Mouse (Mus musculus): ENCODE results near the gene Ccdc50. TPM values are rescaled to one million over a fixed set of nuclear protein-coding genes. Genes with fewer than 3 reads are reported as not detected.
A peak's percentile ranks its signal among the peaks of the same experiment; 100 is the strongest.

Ccdc50 gene
- polyA plus RNA-seq, 1 experiment = 17.0 TPM

DNA sequence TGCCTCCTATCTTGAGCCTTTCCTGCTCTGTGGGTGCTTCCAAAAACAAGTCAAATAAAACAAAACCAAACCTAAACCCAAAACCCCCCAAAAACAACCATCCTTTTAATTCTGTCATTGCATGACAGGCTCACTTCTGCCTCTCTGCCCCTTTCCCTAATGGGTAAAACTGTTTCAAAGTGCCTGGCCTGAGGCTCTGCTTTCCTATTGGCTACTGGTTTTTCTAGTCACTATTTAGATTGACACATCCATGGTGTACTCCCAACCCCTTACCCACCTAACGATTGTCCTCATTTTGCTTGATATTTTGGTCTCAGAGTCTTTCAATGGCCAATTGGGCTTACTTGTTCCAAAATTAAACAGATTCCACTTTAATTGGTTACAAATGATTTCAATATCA lies 3.0 kb upstream of the Ccdc50 start:
- 84% methylated on average over 1 of the region's 1 CpGs for WGBS
- H3K27ac ChIP-seq (ENCODE audit: insufficient read depth, low read depth, low read length) = no peak overlapping the region
- no peak overlapping the region for H3K4me3 ChIP-seq (ENCODE audit: insufficient read depth, low read depth, low read length)
- DNase-seq = no peak
- no peaks in the 10 kb centered on the region for H3K27me3 ChIP-seq (replicated peaks; ENCODE audit: control insufficient read depth, insufficient read depth, low read length)
- peaks cover 11% of the 10 kb centered on the region; the same call in 1 of the 2 replicates for H3K4me1 ChIP-seq (ENCODE audit: control insufficient read depth, insufficient read depth, low read length)
- H3K36me3 ChIP-seq (ENCODE audit: control insufficient read depth, insufficient read depth, low read length) = no peaks in the 10 kb centered on the region
- no peak for TF ChIP-seq CTCF (conservative IDR thresholded peaks at IDR 0.05; ENCODE audit: insufficient read depth, insufficient read length, low read depth, low read length)
- TF ChIP-seq POLR2A (IDR thresholded peaks at IDR 0.05; ENCODE audit: low read depth, low read length) = no peak

DNA sequence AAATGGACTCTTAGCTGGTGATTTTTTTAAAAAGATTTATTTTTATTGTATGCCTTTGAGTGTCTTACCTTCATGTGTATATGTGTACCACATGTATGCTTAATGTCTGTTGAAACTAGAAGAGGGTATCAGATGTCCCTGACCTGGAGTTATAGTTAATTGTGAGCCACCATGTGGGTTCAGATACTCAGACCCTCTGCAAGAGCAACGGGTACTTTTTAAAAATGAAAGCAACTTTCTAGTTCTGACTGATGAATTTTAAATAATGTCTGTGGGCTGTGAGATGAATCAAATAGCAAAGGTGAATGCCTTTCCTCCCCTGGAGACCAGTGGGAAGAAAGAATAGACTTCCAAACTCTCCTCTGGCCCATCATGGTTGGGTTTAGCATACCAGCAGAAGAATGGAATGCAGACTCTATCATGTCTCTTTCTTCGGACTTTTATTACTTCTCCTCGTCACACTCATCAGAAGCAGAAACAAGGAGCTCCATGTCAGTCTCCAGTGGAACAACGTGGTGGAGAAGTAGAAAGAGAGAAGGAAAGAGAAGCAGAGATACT lies 1.7 kb upstream of the Ccdc50 start:
- no peak for DNase-seq
- H3K27ac ChIP-seq (ENCODE audit: insufficient read depth, low read depth, low read length) = peak overlapping the region; percentile 55; the same call in 1 of the 2 replicates
- no peak for TF ChIP-seq POLR2A (IDR thresholded peaks at IDR 0.05; ENCODE audit: low read depth, low read length)
- TF ChIP-seq CTCF (conservative IDR thresholded peaks at IDR 0.05; ENCODE audit: insufficient read depth, insufficient read length, low read depth, low read length) = no peak
- H3K27me3 ChIP-seq (replicated peaks; ENCODE audit: control insufficient read depth, insufficient read depth, low read length) = no peaks in the 10 kb centered on the region
- no peaks in the 10 kb centered on the region for H3K36me3 ChIP-seq (ENCODE audit: control insufficient read depth, insufficient read depth, low read length)
- WGBS = 49% methylated on average over 4 of the region's 4 CpGs
- H3K4me3 ChIP-seq (ENCODE audit: insufficient read depth, low read depth, low read length) = no peak overlapping the region
- H3K4me1 ChIP-seq (ENCODE audit: control insufficient read depth, insufficient read depth, low read length) = peaks cover 14% of the 10 kb centered on the region; the same call in 1 of the 2 replicates

DNA sequence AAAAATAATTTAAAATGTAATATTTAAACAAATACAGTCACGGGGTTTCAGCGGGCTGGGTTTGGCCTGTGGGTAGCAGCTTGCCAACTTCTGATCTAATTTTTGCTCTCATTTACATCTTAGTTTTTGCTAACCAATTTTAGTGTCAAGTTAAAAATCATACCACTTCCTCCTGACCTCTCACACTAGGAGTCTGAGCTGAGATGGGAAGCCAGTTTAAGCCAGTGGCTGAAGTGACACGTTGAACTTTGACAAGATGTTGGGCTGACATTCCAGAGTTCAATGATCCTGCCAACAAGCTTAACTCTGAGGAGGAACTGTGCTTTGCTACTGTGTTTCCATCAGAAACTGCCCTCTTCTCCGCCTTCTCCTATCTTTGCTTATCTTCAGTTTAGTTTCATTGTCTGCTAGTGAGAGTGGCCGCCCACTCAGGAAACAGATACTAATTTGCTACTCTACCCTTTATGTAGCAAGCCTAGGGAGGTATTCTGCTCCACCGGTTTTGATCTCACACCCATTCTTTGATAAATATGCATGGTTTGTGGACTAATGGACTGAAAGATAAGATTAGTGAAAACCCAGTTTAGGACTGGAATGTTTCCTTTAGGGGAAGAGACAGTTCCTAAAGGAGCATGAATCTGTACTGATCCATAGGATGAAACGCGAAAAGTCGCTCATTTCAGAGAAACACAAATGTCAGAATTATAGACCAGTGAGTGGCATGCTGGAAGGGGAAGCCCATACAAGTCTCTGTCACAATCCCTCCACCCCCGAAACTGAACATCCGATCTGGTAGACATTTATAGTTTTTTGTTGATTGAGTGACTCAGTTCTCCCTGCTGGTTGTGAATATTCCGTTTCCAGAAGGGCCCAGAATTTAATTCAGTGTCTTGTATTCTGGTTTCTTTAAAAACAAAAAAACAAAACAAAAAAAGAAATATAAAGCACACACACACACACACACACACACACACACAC lies 746 bp upstream of the Ccdc50 start:
- H3K27me3 ChIP-seq (replicated peaks; ENCODE audit: control insufficient read depth, insufficient read depth, low read length) = no peaks in the 10 kb centered on the region
- H3K4me3 ChIP-seq (ENCODE audit: insufficient read depth, low read depth, low read length) = no peak overlapping the region; the same call in 1 of the 2 replicates
- H3K27ac ChIP-seq (ENCODE audit: insufficient read depth, low read depth, low read length) = peak overlapping the region; percentile 92
- TF ChIP-seq CTCF (conservative IDR thresholded peaks at IDR 0.05; ENCODE audit: insufficient read depth, insufficient read length, low read depth, low read length) = no peak
- TF ChIP-seq POLR2A (IDR thresholded peaks at IDR 0.05; ENCODE audit: low read depth, low read length) = no peak
- WGBS = 19% methylated on average over 12 of the region's 12 CpGs
- H3K36me3 ChIP-seq (ENCODE audit: control insufficient read depth, insufficient read depth, low read length) = no peaks in the 10 kb centered on the region
- DNase-seq = peak; percentile 88
- H3K4me1 ChIP-seq (ENCODE audit: control insufficient read depth, insufficient read depth, low read length) = peaks cover 14% of the 10 kb centered on the region; the same call in 1 of the 2 replicates

DNA sequence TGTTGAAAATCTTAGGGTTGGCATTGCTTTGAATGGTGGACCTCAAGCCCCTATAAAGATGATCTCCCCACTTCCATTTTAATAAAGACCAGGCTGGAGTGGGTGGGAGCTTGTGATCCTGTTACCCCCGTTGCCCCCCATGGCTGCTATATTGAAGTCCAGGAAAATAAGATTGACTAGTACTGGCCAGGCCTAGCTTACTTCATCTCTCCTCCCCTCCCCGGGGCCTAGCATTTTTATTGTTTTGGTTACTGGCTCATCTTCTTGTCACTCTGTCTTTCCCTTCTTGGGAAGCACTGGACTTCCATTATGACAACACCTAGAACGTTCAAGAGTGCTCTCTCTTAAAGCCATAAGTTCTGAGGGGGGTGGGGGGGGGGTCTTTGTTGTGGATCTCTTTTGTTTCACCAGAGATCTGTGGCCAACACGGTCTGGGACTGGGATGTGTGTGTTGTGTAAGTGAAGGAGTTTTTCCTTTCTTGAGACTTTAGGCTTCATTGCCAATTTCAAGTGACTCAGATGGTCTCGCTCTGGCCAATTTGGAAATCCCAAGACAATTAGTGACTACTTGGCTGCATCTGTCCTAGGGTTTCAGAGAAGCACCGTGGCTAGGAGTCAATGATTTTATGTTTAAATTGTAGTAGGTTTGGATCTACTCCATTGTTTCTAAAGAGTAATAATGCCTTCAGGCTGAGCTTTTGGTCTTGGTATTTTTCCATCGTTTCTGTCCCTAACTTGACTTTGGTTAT lies 1.0 kb downstream of the Ccdc50 start:
- WGBS = 14% methylated on average over 7 of the region's 7 CpGs
- peak overlapping the region; percentile 99 for H3K27ac ChIP-seq (ENCODE audit: insufficient read depth, low read depth, low read length)
- H3K4me3 ChIP-seq (ENCODE audit: insufficient read depth, low read depth, low read length) = peak overlapping the region; percentile 100
- no peak for DNase-seq
- TF ChIP-seq CTCF (conservative IDR thresholded peaks at IDR 0.05; ENCODE audit: insufficient read depth, insufficient read length, low read depth, low read length) (no peak), POLR2A (IDR thresholded peaks at IDR 0.05; ENCODE audit: low read depth, low read length) (no peak)
- peaks cover 14% of the 10 kb centered on the region; the same call in 1 of the 2 replicates for H3K4me1 ChIP-seq (ENCODE audit: control insufficient read depth, insufficient read depth, low read length)
- no peaks in the 10 kb centered on the region for H3K36me3 ChIP-seq (ENCODE audit: control insufficient read depth, insufficient read depth, low read length)
- H3K27me3 ChIP-seq (replicated peaks; ENCODE audit: control insufficient read depth, insufficient read depth, low read length) = no peaks in the 10 kb centered on the region

DNA sequence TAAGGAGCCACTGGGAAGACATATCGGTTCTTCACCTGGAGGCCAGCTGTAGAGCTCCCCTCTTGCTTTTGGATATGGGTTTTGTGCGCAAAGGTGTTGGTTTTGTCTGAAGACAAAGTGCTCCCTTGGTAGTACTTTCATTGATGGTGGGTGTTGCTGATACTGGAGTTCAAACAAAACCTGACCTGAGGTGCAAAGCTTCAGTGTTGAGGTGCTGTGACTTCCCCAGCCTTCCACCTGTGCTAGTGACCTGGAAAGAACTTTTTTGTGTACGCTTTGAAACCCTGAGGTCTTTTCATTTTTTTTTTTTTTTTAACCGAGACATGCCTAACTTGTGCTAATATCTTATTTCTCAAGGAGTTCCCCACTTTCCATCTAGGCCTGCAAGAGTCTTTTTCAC lies 1.6 kb downstream of the Ccdc50 start:
- no peaks in the 10 kb centered on the region for H3K27me3 ChIP-seq (replicated peaks; ENCODE audit: control insufficient read depth, insufficient read depth, low read length)
- no peaks in the 10 kb centered on the region for H3K36me3 ChIP-seq (ENCODE audit: control insufficient read depth, insufficient read depth, low read length)
- peaks cover 17% of the 10 kb centered on the region; the same call in 1 of the 2 replicates for H3K4me1 ChIP-seq (ENCODE audit: control insufficient read depth, insufficient read depth, low read length)
- peak overlapping the region; percentile 68 for H3K27ac ChIP-seq (ENCODE audit: insufficient read depth, low read depth, low read length)
- 59% methylated on average over 4 of the region's 4 CpGs for WGBS
- H3K4me3 ChIP-seq (ENCODE audit: insufficient read depth, low read depth, low read length) = no peak overlapping the region
- no peak for DNase-seq
- no peak for TF ChIP-seq CTCF (conservative IDR thresholded peaks at IDR 0.05; ENCODE audit: insufficient read depth, insufficient read length, low read depth, low read length)
- TF ChIP-seq POLR2A (IDR thresholded peaks at IDR 0.05; ENCODE audit: low read depth, low read length) = no peak

DNA sequence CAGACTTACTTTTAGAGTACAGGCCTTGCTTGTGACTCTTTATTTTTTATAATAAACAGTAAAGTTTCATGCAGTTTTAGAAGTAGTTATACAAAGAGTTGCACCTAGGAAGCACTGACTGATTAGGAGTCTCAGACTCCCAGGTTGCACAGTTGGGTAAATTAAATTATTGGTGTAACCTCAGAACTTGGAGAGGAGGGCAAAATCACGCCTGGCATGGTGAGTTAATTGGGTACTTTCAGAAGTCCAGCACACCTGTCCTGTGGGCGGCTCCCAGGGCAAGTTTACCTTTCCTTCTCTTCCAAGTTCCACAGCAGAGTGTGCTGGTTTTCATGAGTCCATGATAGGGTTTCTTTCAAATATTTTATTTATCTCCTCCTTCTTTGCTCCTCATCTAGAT lies 3.2 kb downstream of the Ccdc50 start:
- TF ChIP-seq CTCF (conservative IDR thresholded peaks at IDR 0.05; ENCODE audit: insufficient read depth, insufficient read length, low read depth, low read length) (no peak), POLR2A (IDR thresholded peaks at IDR 0.05; ENCODE audit: low read depth, low read length) (no peak)
- Histone ChIP-seq H3K27me3 (replicated peaks; ENCODE audit: control insufficient read depth, insufficient read depth, low read length) (no peaks in the 10 kb centered on the region), H3K4me3 (ENCODE audit: insufficient read depth, low read depth, low read length) (no peak overlapping the region), H3K36me3 (ENCODE audit: control insufficient read depth, insufficient read depth, low read length) (no peaks in the 10 kb centered on the region), H3K4me1 (ENCODE audit: control insufficient read depth, insufficient read depth, low read length) (peaks cover 17% of the 10 kb centered on the region; the same call in 1 of the 2 replicates), H3K27ac (ENCODE audit: insufficient read depth, low read depth, low read length) (no peak overlapping the region)
- WGBS = 62% methylated on average over 2 of the region's 2 CpGs
- DNase-seq = no peak
